Mouse (Mus musculus) lung, adult 2 months (tissue): ENCODE measurements around the gene Uba52.

Source experiments
- CTCF ChIP-seq: fragments of 200-500 bp; IDR thresholded peaks from 2 replicates; pipeline ENCODE4 v1.5.1; 2011; ENCODE audit warnings: mild to moderate bottlenecking, low read length, control low read depth; ENCODE audit not compliant: insufficient read depth
- POLR2A ChIP-seq: fragments of 200-500 bp; IDR thresholded peaks from 2 replicates; pipeline ENCODE4 v1.6.1; 2011; ENCODE audit warnings: low read depth, mild to moderate bottlenecking, control low read depth, low read length, borderline replicate concordance; ENCODE audit errors: extremely low read depth

- TF ChIP-seq CTCF (no peak), POLR2A (no peak)
These were observed 29.5 kb upstream of the Uba52 start for GRCm38 (mm10) chr8:70540013-70540506.
